9 mouse cellular contexts compared by ENCODE assay signal in genomic region chr2:5614308-5614705, GRCm38 (mm10).
A peak's percentile ranks its signal among the peaks of the same experiment; 100 is the strongest.
DNase-seq lines count a peak whose midpoint lies in the region; ATAC-seq and TF ChIP-seq lines count a peak whose summit lies in the region.
"Had no signal": no experiment of that assay in that cellular context is flagged by ENCODE, and none has a peak within 500 bp of the region (broad histone marks: within the 10 kb centered on the region; RNA-seq: fewer than 3 reads in every experiment).

No protein-coding gene starts in this region.

- no peaks in the 10 kb centered on the region for H3K27me3 ChIP-seq in kidney, embryonic 15.5 days
- no peaks in the 10 kb centered on the region for H3K27me3 ChIP-seq in MEL (ENCODE audit: control insufficient read depth in 1 of 2, insufficient read depth in 2 of 2, low read length in 2 of 2)
- H3K27me3 ChIP-seq in embryonic facial prominence, embryonic 13.5 days, result no peaks in the 10 kb centered on the region
- H3K27me3 ChIP-seq in midbrain, embryonic 14.5 days (ENCODE audit: control insufficient read depth, insufficient read depth, low read length), result no peaks in the 10 kb centered on the region
- H3K27me3 ChIP-seq: megakaryocyte, embryonic 14.5 days had no signal

- H3K4me3 ChIP-seq in kidney, embryonic 15.5 days (replicated peaks), result no peak overlapping the region
- peak overlapping the region; percentile 1 to 49; a peak in 2 of 4 replicates for H3K4me3 ChIP-seq in MEL (ENCODE audit: control insufficient read depth in 1 of 2, insufficient read depth in 1 of 2, low read depth in 2 of 2, low read length in 2 of 2)
- H3K4me3 ChIP-seq in embryonic facial prominence, embryonic 13.5 days, result no peak overlapping the region
- no peak overlapping the region for H3K4me3 ChIP-seq in midbrain, embryonic 14.5 days (replicated peaks; ENCODE audit: low read depth, low read length)

- H3K9ac ChIP-seq in kidney, embryonic 15.5 days, result no peak overlapping the region
- H3K9ac ChIP-seq in MEL (ENCODE audit: control insufficient read depth, low read depth, low read length, poor library complexity, severe bottlenecking), result peak overlapping the region; percentile 72
- H3K9ac ChIP-seq in embryonic facial prominence, embryonic 13.5 days, result 0 out of 2 replicates have a peak overlapping the region, but pooled peaks have one; percentile 33
- no peak overlapping the region for H3K9ac ChIP-seq in midbrain, embryonic 14.5 days (replicated peaks; ENCODE audit: low read length)

- H3K36me3 ChIP-seq in kidney, embryonic 15.5 days, result no peaks in the 10 kb centered on the region
- peaks cover 0 to 60% of the 10 kb centered on the region in 2 experiments; a peak in 2 of 4 replicates for H3K36me3 ChIP-seq in MEL (ENCODE audit: control insufficient read depth in 1 of 2, insufficient read depth in 2 of 2, low read length in 2 of 2)
- H3K36me3 ChIP-seq in embryonic facial prominence, embryonic 13.5 days, result no peaks in the 10 kb centered on the region
- H3K36me3 ChIP-seq in midbrain, embryonic 14.5 days (ENCODE audit: control insufficient read depth, insufficient read depth, low read length), result no peaks in the 10 kb centered on the region

- ATAC-seq in kidney, embryonic 15.5 days (replicated peaks; ENCODE audit: low FRiP score), result peak; percentile 44
- ATAC-seq in embryonic facial prominence, embryonic 13.5 days (ENCODE audit: insufficient number of reproducible peaks, insufficient read depth, low FRiP score, low TSS enrichment, low read depth), result no peak
- peak; percentile 40; the same call in 1 of the 2 replicates for ATAC-seq in midbrain, embryonic 14.5 days (ENCODE audit: low FRiP score, low TSS enrichment)
- no peak for ATAC-seq in erythroblast, adult 5-6 weeks (replicated peaks; ENCODE audit: low FRiP score, poor library complexity, severe bottlenecking)

- no peaks in the 10 kb centered on the region for H3K9me3 ChIP-seq in kidney, embryonic 15.5 days (replicated peaks)
- H3K9me3 ChIP-seq in MEL (replicated peaks; ENCODE audit: insufficient read depth, low read length), result no peaks in the 10 kb centered on the region
- no peaks in the 10 kb centered on the region for H3K9me3 ChIP-seq in embryonic facial prominence, embryonic 13.5 days
- no peaks in the 10 kb centered on the region for H3K9me3 ChIP-seq in midbrain, embryonic 14.5 days (ENCODE audit: control insufficient read depth, low read length)
- H3K9me3 ChIP-seq: megakaryocyte, embryonic 14.5 days had no signal

- TF ChIP-seq POLR2A in MEL (IDR thresholded peaks at IDR 0.05; ENCODE audit: control insufficient read depth in 1 of 2, insufficient read depth in 1 of 2, low read depth in 1 of 2, low read length in 2 of 2, poor library complexity in 1 of 2), result no peak

- TF ChIP-seq EP300 in MEL (IDR thresholded peaks at IDR 0.05; ENCODE audit: low read depth in 1 of 2, low read length in 2 of 2), result no peak; a peak in 1 of 4 replicates

- TF ChIP-seq CTCF in MEL (IDR thresholded peaks at IDR 0.05 in 2 of 3, conservative IDR thresholded peaks at IDR 0.05 in 1 of 3; ENCODE audit: control insufficient read depth in 1 of 3, insufficient read depth in 1 of 3, low read depth in 2 of 3, low read length in 3 of 3, poor library complexity in 1 of 3, severe bottlenecking in 1 of 3), result no peak

- DNase-seq in kidney, adult 11 months, result no peak
- peak; percentile 50 for DNase-seq in MEL (ENCODE audit: low read depth, low spot score)
- no peak for DNase-seq in midbrain, embryonic 14.5 days
- no peak for DNase-seq in urinary bladder, postnatal 10 days (ENCODE audit: low spot score)
- no peak for DNase-seq in adrenal gland, postnatal 14 days

- peaks cover 22% of the 10 kb centered on the region for H3K4me1 ChIP-seq in kidney, embryonic 15.5 days
- H3K4me1 ChIP-seq in MEL (ENCODE audit: control insufficient read depth in 1 of 2, insufficient read depth in 2 of 2, low read length in 2 of 2), result peaks cover 32 to 66% of the 10 kb centered on the region in 2 experiments
- peaks cover 30% of the 10 kb centered on the region for H3K4me1 ChIP-seq in embryonic facial prominence, embryonic 13.5 days
- peaks cover 10% of the 10 kb centered on the region; the same call in 1 of the 2 replicates for H3K4me1 ChIP-seq in midbrain, embryonic 14.5 days (ENCODE audit: control insufficient read depth, insufficient read depth, low read length)

- no peak for TF ChIP-seq RAD21 in MEL (IDR thresholded peaks at IDR 0.05; ENCODE audit: low read depth, low read length)

- no peak overlapping the region for H3K4me2 ChIP-seq in kidney, embryonic 15.5 days
- no peak overlapping the region; the same call in 1 of the 2 replicates for H3K4me2 ChIP-seq in embryonic facial prominence, embryonic 13.5 days
- H3K4me2 ChIP-seq in midbrain, embryonic 14.5 days (ENCODE audit: low read length), result no peak overlapping the region

- peak overlapping the region; percentile 92 for H3K27ac ChIP-seq in kidney, embryonic 15.5 days
- peak overlapping the region; percentile 97 for H3K27ac ChIP-seq in MEL (ENCODE audit: control insufficient read depth, low read depth, low read length)
- H3K27ac ChIP-seq in embryonic facial prominence, embryonic 13.5 days, result peak overlapping the region; percentile 83
- H3K27ac ChIP-seq in midbrain, embryonic 14.5 days (replicated peaks; ENCODE audit: low read depth, low read length), result 0 out of 2 replicates have a peak overlapping the region, but pooled peaks have one; percentile 28

- WGBS in kidney, embryonic 15.5 days, result 48% methylated on average over 2 of the region's 2 CpGs
- WGBS in embryonic facial prominence, embryonic 13.5 days, result 42% methylated on average over 2 of the region's 2 CpGs
- 6% methylated on average over 2 of the region's 2 CpGs for WGBS in midbrain, embryonic 14.5 days

- H3K79me2 ChIP-seq in MEL (ENCODE audit: control insufficient read depth, insufficient read depth, low read length, poor library complexity), result no peaks in the 10 kb centered on the region; the same call in 1 of the 2 replicates

TF ChIP-seq in MEL, 35 proteins besides CTCF, POLR2A, EP300 and RAD21:
- TF ChIP-seq RCOR1 (IDR thresholded peaks at IDR 0.05; ENCODE audit: low read depth, low read length) (no peak), ZC3H11A (IDR thresholded peaks at IDR 0.05; ENCODE audit: low read depth, low read length) (no peak), NELFE (IDR thresholded peaks at IDR 0.05; ENCODE audit: low read depth, low read length) (0 out of 2 replicates have a peak, but pooled peaks have one; percentile 10)

Comparison
In these comparisons a context has a peak if more than half of its experiments do, and no peak if none do; other contexts are left out.
1. ATAC-seq: peak in kidney, embryonic 15.5 days (single experiment) and midbrain, embryonic 14.5 days (single experiment); none in embryonic facial prominence, embryonic 13.5 days (single experiment) and erythroblast, adult 5-6 weeks (single experiment).
2. H3K27ac ChIP-seq: peak in every context shown above with its lines; median percentile 97 in MEL; 92 in kidney, embryonic 15.5 days; 83 in embryonic facial prominence, embryonic 13.5 days; 28 in midbrain, embryonic 14.5 days.
3. H3K4me3 ChIP-seq: peak in MEL (2 of 2); none in kidney, embryonic 15.5 days (single experiment), embryonic facial prominence, embryonic 13.5 days (single experiment) and midbrain, embryonic 14.5 days (single experiment).
4. H3K9ac ChIP-seq: peak in MEL (single experiment) and embryonic facial prominence, embryonic 13.5 days (single experiment); none in kidney, embryonic 15.5 days (single experiment) and midbrain, embryonic 14.5 days (single experiment).